Mouse (Mus musculus): ENCODE data around the gene Ubash3b.
A peak's percentile ranks its signal among the peaks of the same experiment; 100 is the strongest.

Ubash3b gene

DNA sequence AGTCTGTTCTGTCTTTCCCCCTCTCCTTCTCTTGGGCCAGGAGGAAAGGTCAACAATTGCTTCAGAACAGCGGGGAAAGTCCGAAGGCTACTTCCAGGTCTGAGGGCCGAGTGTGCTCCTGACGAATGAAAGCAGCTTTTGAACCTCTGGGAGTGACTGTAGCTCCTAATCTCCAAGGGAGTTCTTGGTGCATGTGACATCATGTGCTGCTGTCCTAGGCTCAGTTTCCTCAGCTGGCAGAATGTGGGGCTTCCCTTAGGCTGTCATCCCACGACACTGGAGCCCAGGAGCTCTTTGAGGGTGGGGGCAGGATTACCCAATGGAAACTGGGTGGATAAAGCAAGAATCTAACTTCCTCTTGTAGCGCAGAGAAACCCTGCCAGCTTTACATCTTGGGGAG lies at the start of gene Ubash3b:
Ubash3b (minus strand) TSS at position 285 of the 400 bp plus-strand sequence.
- no peak for DNase-seq (ENCODE audit: inconsistent age in 2 of 2, low spot score in 1 of 2)

GRCm38 (mm10) chr9:41207130-41208104 lies 45.9 kb upstream of the Ubash3b start:
- DNase-seq (ENCODE audit: inconsistent age in 2 of 2, low spot score in 1 of 2), result peak; percentile 93 to 96

DNA sequence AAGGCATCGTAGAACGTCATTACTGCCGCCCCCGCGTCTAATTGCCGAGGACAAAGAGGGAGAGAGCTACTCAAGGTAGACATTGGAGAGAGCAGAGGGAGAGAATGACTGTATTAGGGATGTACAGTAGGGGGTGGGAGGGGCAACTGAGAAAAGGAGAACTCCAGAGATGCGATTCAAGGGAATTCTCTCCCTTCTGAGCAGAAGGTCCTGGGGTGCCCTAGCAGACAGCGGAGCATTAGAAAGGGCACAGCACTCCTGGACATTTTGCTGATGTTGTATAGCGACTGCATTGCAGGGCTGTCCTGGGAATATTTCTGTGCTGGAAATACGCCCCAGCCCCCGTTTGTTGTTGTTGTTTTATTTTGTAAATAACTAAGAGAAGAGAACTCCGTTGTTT lies 45.2 kb upstream of the Ubash3b start:
- DNase-seq (ENCODE audit: inconsistent age in 2 of 2, low spot score in 1 of 2), result no peak

GRCm38 (mm10) chr9:41205267-41205666 lies 43.8 kb upstream of the Ubash3b start:
- no peak for DNase-seq (ENCODE audit: inconsistent age in 2 of 2, low spot score in 1 of 2)

- no peak for DNase-seq (ENCODE audit: inconsistent age in 2 of 2, low spot score in 1 of 2)
These were observed 38.2 kb upstream of the Ubash3b start for GRCm38 (mm10) chr9:41199456-41200252.

GRCm38 (mm10) chr9:41198501-41199265 lies 37.2 kb upstream of the Ubash3b start:
- no peak for DNase-seq (ENCODE audit: inconsistent age in 2 of 2, low spot score in 1 of 2)

DNA sequence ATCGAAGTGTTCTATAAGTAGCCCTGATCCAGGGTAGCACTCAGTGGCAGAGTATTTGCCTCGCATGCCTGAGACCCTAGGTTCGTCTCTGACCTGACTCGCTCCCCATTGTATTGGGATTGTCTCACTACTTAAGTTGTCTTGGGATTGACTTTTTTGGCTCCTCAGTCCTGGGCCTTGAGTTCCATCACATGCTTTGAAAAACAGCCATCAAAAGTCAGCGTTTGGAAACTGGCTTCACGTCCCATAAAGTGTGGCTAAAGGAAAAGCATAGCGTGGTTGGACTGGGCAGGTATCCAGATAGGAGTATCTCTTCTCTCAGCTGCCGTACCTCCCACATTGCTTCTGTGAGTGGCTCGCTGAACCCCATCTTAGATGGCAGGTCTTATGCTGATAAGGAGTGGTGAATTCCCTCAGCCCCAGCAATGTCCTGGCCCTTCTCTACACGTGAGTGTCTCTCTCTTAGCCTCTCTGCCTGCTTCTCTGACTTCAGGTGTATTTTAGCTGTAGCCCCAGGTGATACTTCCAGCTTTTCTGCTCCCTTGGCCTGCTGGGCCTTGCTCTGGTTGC lies 34.3 kb upstream of the Ubash3b start:
- DNase-seq (ENCODE audit: inconsistent age in 2 of 2, low spot score in 1 of 2), result no peak

DNA sequence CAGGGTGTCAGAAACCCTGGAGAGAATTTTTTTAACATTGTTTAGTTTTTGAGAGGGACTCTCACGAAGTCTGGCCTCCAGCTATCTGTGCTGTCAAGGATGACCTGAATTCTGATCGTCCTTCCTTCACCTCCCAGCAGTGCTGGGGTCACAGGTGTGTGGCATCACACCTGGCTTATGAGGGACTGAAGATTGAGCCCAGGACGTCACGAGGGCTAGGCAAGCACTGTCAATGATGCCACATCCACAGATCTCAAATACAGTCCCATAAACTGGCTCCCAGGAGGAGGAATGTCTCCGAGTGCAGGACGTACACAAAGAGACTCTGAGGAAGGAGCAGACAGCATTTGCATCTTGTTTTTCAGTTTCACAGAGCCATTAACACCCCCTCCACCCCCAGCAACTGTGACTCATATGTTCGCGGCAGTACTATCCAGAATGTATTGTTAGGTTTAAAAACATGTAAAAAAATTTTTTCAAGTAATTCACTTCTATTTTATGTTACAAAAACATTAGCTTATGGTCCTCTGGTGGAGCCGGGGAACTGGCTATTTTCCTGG lies 30.2 kb upstream of the Ubash3b start:
- DNase-seq (ENCODE audit: inconsistent age in 2 of 2, low spot score in 1 of 2), result no peak

- DNase-seq (ENCODE audit: inconsistent age in 2 of 2, low spot score in 1 of 2), result peak; percentile 60 to 88
These were observed 29.4 kb upstream of the Ubash3b start for GRCm38 (mm10) chr9:41190745-41191482.

- no peak for DNase-seq (ENCODE audit: inconsistent age in 2 of 2, low spot score in 1 of 2)
These were observed 26.4 kb upstream of the Ubash3b start for GRCm38 (mm10) chr9:41187939-41188338.

DNA sequence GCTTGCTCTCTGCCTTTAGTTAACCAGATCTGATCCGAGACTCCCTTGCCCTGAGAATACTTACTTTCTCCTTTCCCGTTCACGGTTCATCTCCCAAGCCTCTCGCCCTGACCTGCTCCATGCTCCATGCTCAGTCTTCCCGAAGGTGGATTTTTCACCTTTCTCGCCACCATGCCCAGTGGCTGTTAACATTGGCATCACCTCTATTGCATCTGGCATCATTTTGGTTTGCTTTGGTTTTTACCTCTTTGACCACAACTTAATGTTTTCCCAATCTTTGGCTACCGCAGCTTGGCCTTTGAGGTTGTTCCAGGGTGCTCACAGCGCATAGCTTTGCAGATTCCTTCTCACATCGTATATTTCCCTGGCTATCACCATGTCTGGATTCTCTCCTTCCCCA lies 26.0 kb upstream of the Ubash3b start:
- DNase-seq (ENCODE audit: inconsistent age in 2 of 2, low spot score in 1 of 2), result no peak

GRCm38 (mm10) chr9:41185331-41185730 lies 23.8 kb upstream of the Ubash3b start:
- no peak for DNase-seq (ENCODE audit: inconsistent age in 2 of 2, low spot score in 1 of 2)

DNA sequence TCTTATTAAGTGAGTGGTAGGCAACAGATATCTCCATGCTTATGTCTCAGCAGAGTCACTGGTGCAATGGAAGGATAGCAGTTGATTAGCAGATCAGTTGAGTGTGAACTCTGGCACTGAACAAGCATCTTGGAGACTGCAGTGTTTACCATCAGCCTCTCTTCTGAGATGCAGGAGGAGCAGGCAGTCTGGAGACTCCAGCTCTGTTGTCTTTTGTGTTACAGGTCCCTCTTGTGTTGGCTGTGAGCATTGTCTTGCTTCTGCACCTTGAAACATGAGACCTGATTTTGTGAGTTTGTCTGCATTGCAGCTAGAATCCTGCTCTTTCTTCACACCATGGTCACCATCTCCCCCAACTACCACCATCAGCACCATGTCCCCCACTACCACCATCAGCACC lies 21.1 kb upstream of the Ubash3b start:
- DNase-seq (ENCODE audit: inconsistent age in 2 of 2, low spot score in 1 of 2), result peak; percentile 21 to 58

DNA sequence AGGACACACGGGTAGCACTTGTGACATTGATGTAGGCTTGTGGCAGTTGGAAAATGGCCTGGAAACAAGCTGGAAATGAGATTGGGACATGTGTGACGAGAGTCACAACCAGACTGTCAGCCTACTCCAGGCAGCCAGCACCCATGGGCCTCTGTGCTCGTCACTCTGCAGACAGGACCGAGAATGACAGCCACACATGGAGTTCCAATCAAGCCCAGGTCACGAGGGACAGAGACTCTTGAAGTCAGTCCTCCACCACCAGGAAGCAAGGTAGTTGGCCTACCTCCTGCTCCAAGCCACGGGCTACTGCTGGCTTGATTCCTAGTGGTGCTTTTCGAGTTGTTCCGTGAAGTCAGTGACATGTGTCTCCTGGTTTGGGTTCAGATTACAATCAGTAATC lies 20.3 kb upstream of the Ubash3b start:
- no peak for DNase-seq (ENCODE audit: inconsistent age in 2 of 2, low spot score in 1 of 2)

DNA sequence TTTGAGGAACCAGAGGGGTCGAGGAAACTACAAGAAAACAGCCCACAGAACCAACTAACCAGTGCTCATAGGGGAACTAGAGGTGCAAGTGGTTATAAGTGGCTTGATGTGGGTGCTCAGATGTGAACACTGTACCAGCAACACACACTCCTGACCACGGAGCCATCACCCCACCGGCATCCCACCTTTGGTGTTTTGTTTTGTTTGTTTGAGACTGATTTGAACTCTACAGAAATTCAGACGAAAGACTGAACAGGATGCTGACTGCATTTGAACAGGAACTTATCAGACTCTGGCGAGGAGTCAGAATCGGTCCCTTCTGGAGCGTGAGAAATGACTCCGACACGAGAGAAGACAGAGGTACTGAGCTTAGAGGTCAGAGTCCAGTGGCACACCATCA lies 19.9 kb upstream of the Ubash3b start:
- no peak for DNase-seq (ENCODE audit: inconsistent age in 2 of 2, low spot score in 1 of 2)

- DNase-seq (ENCODE audit: inconsistent age in 2 of 2, low spot score in 1 of 2), result peak; percentile 49 to 72
These were observed 17.6 kb upstream of the Ubash3b start for GRCm38 (mm10) chr9:41179056-41179455.

DNA sequence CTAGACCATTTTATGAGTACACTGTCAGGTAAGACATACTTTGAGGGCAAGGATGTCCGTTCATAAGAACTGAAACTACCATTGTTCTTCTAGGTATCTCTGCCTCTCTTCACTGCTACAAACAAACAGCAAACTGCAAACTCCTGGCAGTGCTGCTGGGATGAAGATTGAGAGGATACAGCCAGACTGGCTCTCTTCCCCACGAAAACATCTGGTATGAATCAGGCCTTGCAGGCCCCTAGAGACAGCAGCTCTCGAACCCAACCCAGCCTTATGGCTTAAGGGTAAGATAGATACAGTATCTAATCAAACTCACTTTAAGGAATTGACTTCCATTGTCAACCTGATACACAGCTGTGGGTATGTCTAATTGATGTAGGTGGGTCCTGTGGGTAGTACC lies 11.7 kb upstream of the Ubash3b start:
- no peak for DNase-seq (ENCODE audit: inconsistent age in 2 of 2, low spot score in 1 of 2)

GRCm38 (mm10) chr9:41172426-41172825 lies 10.9 kb upstream of the Ubash3b start:
- no peak for DNase-seq (ENCODE audit: inconsistent age in 2 of 2, low spot score in 1 of 2)

GRCm38 (mm10) chr9:41170026-41170425 lies 8.5 kb upstream of the Ubash3b start:
- peak in 1 of 2 experiments; percentile 47 for DNase-seq (ENCODE audit: inconsistent age in 2 of 2, low spot score in 1 of 2)

GRCm38 (mm10) chr9:41168656-41169055 lies 7.2 kb upstream of the Ubash3b start:
- no peak for DNase-seq (ENCODE audit: inconsistent age in 2 of 2, low spot score in 1 of 2)

Data from adrenal gland, adult (tissue).